Mouse (Mus musculus): ENCODE data around the gene Gm5134. TPM values are rescaled to one million over a fixed set of nuclear protein-coding genes. Genes with fewer than 3 reads are reported as not detected.

Gm5134 gene
- total RNA-seq, 2 experiments from 2014 or later = 0.36 to 1.7 TPM

DNA sequence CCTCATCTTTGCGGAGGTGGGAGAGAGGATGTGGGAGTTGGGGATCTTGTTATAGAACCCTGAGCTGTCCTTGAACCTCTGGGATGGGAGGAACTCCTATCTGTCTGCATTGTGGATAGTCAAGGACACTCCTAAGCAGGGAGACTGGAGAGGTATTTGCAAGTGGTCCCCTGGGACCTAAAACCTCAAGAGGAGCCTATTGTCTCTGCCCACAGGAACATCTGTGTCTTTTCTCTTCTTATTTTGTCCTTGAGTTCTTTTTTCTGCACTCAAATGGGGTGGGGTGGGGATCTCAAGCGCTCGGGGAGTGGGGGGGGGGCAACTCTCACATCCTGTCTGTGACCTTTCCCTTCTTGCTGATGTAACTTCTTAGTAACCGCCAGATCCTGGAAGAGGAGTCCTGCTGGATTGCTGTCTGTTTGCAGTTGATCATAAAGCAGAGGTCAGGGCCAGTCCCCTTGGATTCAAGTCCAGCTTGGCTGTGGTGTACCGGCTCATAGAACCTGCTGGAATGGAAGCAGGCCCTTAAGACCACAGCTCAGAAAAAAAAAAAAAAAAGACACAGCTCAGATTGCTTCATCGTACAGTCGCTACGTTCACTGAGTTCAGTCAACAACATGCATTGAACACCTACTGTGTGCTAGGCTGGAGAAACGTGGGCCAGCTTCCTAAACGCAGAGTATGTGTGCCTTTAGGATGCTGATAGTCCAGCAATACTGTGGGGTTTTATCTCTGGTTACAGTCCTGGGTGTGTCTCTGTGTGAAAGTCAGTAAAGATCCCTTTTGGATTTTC lies 16.3 kb upstream of the Gm5134 start:
- no peak for ATAC-seq (replicated peaks; ENCODE audit: poor library complexity, severe bottlenecking)

DNA sequence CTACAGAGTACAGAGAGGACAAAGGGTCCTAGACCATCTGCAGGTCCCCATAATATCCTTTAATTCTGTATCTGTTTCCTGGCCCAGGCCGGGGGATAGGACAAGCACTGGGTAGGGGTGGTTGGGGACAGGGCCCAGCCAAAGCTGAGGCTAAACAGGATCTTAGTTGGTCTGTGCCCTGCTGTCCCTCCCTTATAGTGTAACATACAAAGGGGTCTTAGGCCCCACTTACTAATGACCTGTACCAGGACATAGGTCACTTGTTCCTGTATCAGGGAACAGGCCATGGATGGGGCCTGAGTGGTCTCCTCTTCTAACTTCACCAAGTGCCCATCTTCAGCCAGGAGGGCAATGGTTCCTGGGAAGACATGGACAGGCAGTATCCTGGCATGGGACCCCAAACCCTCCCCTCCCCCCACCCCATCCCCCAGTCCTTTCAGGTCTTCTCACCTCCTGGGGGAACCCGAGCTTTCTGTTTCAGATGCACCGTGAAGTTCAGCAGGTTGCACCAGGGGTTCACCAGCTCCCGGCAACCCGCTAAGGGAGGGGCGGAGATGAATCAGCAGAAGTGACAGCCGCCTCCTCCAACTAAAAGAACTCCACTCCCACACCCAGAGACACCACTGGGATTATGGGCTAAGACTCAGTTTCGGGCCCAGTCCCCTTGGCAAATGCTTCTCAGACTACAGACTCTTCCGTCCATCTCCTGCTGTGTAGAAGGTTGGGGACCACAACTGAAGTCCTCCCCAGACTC lies 14.7 kb upstream of the Gm5134 start:
- no peak for ATAC-seq (replicated peaks; ENCODE audit: poor library complexity, severe bottlenecking)

DNA sequence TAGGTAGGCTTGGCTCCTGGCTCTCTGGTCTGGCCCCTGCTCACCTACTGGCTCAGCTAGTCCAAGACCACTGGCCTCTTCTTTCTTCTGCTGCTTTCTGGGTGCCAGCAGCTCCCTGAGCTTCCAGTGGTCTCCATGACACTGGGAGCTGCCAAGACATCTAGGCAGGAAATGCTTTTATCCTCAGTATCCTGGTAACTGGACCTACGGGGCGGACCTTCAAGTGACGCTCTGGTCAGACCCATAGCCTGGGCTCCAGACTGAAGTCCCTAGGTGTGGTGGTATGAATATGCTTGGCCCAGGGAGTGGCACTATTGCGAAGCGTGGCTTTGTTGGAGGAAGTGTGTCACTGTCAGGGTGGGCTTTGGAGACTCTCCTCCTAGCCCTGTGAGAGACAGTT lies 13.8 kb upstream of the Gm5134 start, which contains the start of gene Gm867:
TSS of gene Gm867 (minus strand) at position 153 of the 400 bp plus-strand sequence.
- no peak for ATAC-seq (replicated peaks; ENCODE audit: poor library complexity, severe bottlenecking)

DNA sequence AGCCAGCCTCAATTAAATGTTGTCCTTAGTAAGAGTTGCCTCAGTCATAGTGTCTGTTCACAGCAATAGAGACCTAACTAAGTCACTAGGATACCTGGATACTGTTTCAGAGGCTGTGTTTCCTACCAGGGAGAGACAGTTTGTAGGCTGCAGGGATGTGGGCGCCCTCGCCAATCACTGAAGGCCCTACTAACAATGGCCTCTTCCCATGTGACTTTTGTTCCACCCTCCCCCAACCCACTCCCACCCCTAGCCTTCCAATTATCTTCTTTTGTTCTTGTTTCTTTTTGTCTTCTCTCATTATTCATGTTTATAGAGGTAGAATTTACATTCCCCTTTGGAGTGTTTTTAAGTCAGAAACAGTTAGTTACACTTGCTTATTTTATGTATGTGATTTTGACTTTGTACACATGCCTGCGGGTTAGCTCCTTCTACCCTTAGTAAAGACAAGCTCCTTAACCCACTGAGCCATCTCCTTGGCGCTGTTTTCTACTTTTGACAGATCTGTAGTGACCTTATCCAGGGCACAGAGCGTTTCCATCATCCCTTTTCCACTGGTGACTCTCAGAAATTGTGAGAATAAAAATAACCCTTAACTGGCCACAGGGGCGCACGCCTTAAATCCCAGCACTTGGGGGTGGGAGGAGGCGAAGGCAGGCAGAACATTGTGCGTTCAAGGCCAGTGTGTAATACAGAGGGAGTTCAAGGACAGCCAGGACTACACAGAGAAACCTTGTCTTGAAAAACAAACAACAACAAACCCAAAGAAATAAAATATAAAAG lies 13.1 kb upstream of the Gm5134 start:
- ATAC-seq (replicated peaks; ENCODE audit: poor library complexity, severe bottlenecking) = no peak

DNA sequence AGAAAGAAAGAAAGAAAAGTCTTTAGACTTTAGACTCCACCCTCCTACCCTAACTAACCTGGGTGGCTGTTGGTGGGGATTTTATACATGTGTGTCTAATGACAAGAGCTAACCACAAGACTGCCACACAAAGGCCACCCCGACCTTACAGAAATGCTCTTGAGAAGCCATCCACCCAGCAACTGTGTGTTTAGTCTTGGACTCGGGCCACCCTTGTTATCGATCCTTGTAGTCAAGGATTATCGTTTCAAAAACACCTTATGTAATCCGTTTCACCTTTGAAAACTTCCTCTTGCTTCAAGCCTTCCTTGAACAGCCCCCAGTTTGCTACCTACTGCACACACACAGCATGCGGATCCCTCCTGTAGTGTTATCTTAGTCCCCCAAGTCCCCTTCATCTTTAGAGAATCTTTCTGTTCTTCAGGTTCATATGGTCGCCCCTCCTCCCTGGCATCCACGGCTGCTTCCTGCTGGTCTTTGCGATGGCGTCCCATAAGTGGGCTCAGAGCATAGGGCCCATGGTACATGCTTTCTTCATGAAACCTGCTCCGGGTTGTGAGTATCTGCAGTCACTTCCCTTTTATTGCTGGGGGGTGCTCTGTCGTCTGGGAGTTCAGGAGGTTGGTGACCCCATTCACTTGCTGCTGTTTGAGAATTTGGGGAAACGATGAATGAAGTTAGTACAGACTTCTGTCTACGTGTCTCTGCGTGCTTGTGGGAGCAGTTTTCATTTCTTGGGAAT lies 11.4 kb upstream of the Gm5134 start, which contains the start of gene Vpreb3:
TSS of gene Vpreb3 (plus strand) at position 322 of the 742 bp plus-strand sequence.
- peak; percentile 78 for ATAC-seq (replicated peaks; ENCODE audit: poor library complexity, severe bottlenecking)

DNA sequence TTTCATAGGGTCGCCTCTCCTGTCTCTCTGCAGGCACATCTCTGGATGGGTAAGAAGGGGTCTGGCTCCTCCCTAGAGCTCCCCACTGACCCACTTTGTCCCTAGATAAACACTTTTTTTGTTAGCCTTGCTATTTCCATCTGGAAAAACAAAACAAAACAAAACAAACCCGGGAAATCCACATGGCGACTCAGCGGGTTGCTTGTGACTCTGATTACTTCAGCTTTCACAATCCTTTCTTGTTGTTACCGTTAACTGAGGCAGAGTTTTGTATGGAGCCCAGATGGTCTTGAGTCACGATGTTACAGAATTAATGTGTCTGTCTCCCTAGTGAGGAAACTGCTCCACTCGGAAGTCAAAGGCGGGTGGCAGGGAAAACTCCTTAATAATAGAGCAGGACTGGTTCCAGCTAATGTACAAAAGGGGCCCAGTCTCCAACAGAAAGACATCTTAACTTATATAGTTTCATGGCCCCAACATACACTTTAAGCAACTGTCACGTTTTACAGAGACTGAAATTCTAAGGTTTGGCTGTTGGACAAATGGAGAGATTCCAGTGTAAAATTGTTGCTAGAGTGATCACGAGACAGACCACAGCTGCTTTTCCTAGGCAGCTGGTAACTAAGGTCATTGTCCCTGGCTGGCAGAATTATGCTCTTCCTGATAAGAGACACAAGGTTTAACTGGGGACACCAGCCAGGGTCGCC lies 10.1 kb upstream of the Gm5134 start:
- no peak for ATAC-seq (replicated peaks; ENCODE audit: poor library complexity, severe bottlenecking)

DNA sequence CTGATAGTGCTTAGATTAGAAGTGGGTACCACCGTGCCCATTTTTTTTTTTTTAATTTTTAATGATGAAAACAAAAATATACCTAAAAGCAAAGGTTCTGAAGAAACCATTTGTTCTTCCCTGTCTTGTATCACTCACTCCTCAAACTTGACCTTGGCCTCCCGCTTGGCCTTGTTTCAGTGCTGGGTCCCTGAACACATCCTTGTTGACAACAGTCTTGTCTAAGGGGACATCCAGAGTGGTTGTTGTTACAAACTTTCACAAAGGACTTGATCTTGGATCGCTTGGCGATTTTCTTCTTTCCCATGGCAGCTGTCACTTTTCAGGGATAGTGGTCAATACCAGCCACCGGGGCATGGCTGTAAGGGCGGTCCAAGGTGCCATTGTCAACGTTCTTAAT lies 9.1 kb upstream of the Gm5134 start:
- ATAC-seq (replicated peaks; ENCODE audit: poor library complexity, severe bottlenecking) = no peak

DNA sequence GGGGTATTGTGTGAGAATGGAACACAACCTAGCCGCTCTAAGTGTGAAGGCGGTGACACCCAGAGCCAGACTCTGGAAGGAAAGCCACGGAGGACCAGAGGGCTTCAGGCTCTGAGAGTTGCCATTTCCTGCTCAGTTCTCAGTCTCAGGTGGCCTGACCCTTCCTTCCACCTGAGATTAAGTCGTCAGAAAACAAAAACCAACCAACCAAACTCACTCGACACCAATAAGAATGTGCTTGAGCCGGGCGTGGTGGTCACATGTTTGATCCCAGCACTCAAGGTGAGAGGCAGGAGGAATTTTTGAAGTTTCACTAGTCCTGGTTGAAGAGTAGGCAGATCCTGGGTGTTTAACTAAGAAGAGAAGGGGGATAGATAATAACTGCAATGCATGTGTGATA lies 8.4 kb upstream of the Gm5134 start:
- no peak for ATAC-seq (replicated peaks; ENCODE audit: poor library complexity, severe bottlenecking)

DNA sequence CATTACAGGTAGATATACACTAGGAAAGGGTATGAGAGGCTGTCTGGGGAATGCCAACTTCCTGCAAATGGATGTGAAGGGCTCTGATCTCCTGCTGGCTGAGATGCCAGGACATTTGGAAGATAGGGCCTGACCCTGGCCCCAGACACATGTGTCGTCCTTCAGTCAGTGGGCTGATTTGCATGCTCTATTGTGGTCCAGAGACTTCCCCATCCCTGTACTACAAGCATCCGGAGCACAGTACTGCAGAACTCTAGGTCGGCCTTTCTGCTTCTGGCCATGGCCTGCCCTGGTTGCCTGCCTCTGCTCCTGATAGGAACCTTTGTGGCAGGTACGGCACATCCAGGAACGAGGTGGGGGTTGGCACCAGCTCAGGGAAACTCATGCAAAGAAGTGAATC lies 6.2 kb upstream of the Gm5134 start:
- ATAC-seq (replicated peaks; ENCODE audit: poor library complexity, severe bottlenecking) = no peak

DNA sequence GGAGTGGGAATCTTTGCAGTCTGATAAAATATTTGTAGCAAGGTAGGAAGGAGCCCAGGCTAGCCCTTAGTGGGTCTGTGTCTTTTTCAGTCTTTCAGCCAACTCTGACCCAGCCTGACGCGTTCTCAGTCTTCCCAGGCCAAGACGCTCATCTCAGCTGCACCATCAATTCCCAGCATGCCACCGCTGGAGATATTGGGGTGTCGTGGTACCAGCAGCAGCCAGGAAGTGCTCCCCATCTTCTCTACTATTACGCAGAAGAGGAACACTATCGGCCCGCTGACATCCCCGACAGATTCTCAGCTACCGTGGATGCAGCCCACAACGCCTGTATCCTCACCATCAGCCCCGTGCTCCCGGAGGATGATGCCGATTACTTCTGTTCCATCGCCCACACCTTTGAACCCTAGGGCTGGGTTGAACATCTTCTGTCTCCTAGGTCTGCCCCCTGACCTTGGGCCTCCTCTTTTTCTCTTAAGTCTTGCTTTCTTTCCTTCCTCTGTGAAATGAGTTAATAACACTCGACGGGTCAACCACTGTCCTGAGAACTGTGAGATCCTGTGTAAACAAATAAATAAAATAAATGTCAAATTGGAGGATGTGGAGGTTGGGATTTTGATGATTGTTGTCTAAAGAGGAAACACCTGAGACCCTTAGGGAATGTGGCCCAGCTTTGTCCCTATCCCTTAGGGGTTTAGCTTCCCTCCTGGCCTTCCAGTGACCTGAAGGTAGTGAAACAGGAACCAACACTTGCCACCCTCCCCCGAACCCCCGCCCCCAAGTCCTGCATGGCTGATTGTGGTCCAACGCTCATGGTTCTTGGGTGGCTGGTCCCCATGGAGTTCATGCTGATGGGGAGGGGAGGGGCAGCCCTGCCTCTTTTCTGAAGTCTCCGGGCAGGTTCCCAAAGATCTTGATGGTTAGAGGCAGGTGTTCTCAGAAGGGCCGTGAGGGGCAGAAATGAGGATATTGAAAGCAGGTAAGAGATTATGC lies 5.0 kb upstream of the Gm5134 start:
- peak; percentile 41 for ATAC-seq (replicated peaks; ENCODE audit: poor library complexity, severe bottlenecking)

DNA sequence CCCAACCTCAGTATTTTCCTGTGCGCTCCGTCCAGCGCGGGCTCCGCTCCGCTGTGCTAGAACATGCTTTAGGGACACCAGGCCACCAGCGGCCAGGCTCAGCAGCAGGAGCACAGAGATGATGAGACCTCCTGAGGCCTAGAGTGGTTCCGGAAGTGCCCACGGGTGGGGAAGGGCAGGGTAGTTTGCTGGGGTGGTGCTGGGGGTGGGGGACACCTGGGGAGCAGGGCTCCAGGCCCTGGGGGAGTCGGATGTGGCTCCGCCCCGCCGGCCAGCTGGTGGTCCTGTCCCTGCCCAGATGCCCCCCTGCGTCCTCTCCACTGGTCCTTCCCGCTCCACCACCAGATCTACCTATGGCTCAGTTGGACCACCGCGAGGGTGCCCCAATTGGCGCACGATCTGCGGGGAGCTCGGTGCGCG lies 3.5 kb upstream of the Gm5134 start:
- ATAC-seq (replicated peaks; ENCODE audit: poor library complexity, severe bottlenecking) = no peak

DNA sequence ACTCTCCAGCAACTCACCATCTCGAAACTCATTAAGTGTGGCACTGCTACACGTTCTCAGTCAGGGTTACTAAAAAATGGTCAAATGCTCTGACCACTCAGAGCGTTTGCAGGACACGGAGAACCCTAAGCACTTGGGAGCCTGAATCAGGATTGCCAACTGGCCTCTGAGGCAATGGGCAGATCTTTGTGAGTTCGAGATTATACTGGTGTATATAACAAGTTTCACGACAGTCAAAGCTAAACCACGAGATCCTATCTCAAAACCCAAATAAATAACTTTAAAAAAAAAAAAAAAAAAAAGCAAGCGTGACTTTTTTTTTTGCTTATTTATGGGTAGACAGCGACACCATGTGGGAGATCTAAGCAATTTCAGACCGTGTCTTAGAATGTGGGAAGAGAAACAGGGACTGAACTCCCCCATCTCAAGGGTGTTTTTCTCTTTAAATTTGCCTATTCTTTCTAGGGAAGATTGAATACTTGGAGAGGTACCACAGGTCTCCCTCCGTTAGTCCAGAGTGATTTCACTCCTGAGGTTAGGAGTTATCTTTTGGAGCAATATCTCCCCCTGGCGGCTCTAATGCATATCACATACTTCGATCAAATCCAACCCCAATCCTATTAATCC lies 2.8 kb upstream of the Gm5134 start:
- peak; percentile 40 for ATAC-seq (replicated peaks; ENCODE audit: poor library complexity, severe bottlenecking)

DNA sequence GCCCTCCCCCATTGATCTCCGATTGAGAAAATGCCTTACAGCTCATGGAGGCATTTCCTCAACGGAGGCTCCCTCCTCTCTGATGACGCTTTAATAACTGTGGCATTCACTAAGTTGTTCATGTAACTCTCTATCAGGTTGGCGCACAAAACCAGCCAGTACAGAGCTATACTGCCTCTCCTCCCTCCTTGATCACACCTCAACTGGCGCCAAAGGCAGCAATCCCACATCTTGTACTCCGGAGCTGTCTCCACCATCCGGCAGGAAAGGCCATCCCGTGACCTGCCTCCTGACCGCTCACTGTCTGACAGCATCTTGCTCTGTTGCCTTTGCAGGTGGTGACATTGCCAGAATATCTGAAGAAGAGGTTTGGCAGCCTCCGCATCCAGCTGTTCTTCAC lies 19.5 kb downstream of the Gm5134 start:
- no peak for ATAC-seq (replicated peaks; ENCODE audit: poor library complexity, severe bottlenecking)

DNA sequence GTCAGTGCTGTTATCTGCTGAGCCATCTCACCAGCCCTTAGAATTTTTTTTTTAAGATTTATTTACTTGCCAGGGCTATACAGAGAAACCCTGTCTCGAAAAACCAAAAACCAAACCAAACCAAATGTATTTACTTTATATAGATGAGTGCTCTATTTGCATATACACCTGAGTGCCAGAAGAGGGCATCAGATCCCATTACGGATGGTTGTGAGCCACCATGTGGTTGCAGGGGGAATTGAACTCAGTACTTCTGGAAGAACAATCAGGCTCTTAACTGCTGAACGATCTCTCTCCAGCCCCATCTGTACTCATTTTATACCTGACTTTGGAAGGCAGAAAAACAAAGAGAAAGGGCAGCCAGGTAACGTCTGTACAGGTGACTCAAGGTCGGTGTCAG lies 20.9 kb downstream of the Gm5134 start:
- ATAC-seq (replicated peaks; ENCODE audit: poor library complexity, severe bottlenecking) = peak; percentile 27; the same call in 1 of the 2 replicates

DNA sequence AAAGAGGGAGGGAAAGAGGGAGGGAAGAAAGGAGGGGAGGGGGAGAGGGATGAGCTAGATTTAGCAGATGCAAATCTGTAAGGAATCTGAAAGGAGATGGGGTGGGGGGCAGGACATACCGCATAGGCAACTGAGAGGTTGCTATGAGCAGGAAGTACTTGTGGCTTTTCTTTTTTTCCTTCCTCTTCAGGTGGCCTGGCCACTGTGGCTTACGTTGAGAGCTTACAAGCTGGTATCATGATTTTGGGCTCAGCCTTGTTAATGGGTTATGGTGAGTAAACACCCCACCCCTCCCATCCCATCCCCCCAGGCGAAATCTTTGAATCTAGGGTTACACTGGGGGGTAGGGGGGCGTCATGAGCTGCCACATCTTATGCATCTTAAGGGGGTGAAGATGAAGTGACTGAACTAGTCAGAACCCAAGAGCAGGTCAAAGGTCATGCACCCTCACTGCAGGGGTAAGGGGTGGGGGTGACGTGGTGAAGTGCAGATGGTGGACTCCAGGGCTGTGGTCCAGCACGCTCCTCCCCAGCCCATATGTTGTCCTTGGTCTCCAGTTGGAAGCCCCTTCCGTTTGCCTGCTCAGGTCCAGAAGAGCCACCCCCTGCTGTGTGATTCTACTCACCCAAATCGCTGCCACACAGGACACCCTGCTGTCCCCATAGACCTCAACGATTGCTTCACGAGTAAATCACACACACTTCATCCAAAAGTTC lies 24.0 kb downstream of the Gm5134 start:
- peak; percentile 55; the same call in 1 of the 2 replicates for ATAC-seq (replicated peaks; ENCODE audit: poor library complexity, severe bottlenecking)

DNA sequence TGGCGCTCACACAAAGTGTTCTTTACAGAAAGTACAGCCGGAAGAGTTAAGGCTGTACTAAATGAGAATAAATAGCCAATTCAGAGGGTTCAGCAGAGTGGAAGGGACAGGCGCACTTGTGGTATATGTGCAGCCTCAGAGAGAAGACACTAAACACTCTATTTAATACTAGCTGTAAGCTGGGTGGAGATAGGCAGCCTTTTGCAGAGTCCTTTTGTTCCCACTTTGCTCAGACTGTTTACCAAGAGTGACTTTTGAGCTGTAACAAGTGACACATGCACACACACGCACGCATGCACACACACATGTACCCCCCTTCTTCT lies 24.5 kb downstream of the Gm5134 start:
- ATAC-seq (replicated peaks; ENCODE audit: poor library complexity, severe bottlenecking) = no peak

DNA sequence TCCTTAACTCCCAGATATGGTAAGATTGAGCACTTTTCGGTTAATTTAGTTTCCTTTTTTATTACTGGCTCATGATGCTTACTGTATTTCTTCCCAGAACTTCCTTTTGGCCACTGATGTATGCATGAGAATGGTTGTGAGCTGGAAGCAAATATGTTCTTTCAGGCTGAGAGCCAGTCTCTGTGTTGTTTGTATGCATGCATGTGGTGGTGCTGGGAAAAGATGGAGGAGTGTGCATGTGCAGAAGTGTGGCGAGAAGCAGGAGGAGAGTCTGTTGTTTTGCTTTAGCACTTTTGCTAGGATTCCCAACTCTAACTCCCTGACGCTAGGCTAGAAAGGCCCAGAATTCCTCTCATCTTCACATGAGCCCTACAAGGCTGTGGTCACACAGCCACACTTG lies 25.1 kb downstream of the Gm5134 start:
- ATAC-seq (replicated peaks; ENCODE audit: poor library complexity, severe bottlenecking) = no peak
